Mouse (Mus musculus) heart, embryonic 12.5 days (tissue): ENCODE data around the gene Cobl. TPM values are rescaled to one million over a fixed set of nuclear protein-coding genes. Genes with fewer than 3 reads are reported as not detected.
A peak's percentile ranks its signal among the peaks of the same experiment; 100 is the strongest.

Source experiments
- ATAC-seq: fragments of 200-750 bp; cut with Nextera tagmentation; 2 replicates; pipeline ENCODE4 v1.8.0; 2017; ENCODE audit warnings: moderate TSS enrichment, moderate library complexity; ENCODE audit not compliant: insufficient number of reproducible peaks, low FRiP score
- H3K27ac ChIP-seq: fragments of 300-500 bp; sonication (generic); 2 replicates; pipeline ENCODE4 v1.5.1; 2016; ENCODE audit warnings: mild to moderate bottlenecking, moderate library complexity; ENCODE audit not compliant: poor library complexity, severe bottlenecking
- H3K27me3 ChIP-seq: fragments of 300-500 bp; sonication (generic); replicated peaks from 2 replicates; pipeline ENCODE4 v1.6.1; 2016; ENCODE audit warnings: mild to moderate bottlenecking, moderate library complexity
- H3K36me3 ChIP-seq: fragments of 300-500 bp; sonication (generic); 2 replicates; pipeline ENCODE4 v1.6.1; 2016; ENCODE audit warnings: mild to moderate bottlenecking, moderate library complexity
- H3K4me1 ChIP-seq: fragments of 300-500 bp; sonication (generic); replicated peaks from 2 replicates; pipeline ENCODE4 v1.6.1; 2016; ENCODE audit warnings: mild to moderate bottlenecking
- H3K4me2 ChIP-seq: fragments of 300-500 bp; sonication (generic); 2 replicates; pipeline ENCODE4 v1.6.1; 2016; ENCODE audit warnings: mild to moderate bottlenecking, moderate library complexity
- H3K4me3 ChIP-seq: fragments of 300-500 bp; sonication (generic); 2 replicates; pipeline ENCODE4 v1.5.1; 2016; ENCODE audit warnings: mild to moderate bottlenecking
- H3K9ac ChIP-seq: fragments of 300-500 bp; sonication (generic); 2 replicates; pipeline ENCODE4 v1.6.1; 2016; ENCODE audit warnings: mild to moderate bottlenecking, moderate library complexity
- H3K9me3 ChIP-seq: fragments of 300-500 bp; sonication (generic); replicated peaks from 2 replicates; pipeline ENCODE4 v1.6.1; 2016; ENCODE audit warnings: mild to moderate bottlenecking, moderate library complexity
- WGBS: fragments of 180-500 bp; shearing (Covaris S2); methylation state at CpG from one replicate; pipeline ENCODE4 v1.1.7; 2016; 5-methylcytosine and 5-hydroxymethylcytosine counted together
- polyA plus RNA-seq: library from polyadenylated mRNA; unstranded; fragments of >200 nt; fragmentation: Nextera tagmentation; extraction: Ambion mirVana; gene quantifications from 2 replicates; pipeline ENCODE4 v1.2.1, GENCODE M21; 2016

Gene Cobl
- polyA plus RNA-seq, 1 experiment from 2014 or later, result 39.4 TPM

DNA sequence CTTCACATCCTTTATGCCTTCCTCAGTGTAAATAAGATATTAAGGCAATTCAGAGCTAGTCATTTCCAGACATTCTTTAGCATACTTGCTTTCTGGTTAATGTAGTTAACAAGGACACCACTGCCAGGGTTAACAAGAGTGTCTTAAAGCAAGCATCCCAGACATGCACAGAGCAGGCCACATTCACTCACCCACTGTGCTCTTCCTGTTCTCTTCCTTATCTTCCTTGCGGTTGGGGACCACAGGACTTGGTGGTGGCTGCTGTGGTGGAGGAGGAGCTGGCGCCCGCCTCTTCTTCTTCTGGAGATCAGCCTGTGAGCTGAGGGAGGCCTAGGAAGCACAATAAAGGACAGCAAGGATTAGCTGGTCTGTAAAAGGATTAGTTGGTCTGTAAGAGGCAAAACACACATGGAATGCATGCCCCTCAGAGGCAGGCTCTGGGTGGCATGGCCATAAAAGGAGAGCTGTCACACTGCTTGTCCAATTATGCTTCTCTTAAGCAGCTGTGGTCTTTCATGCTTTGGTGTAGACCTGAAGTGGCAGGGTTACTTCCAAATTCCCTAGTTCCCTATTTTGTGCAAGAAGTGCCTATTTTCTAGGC lies 155.2 kb downstream of the Cobl start:
- Histone ChIP-seq H3K4me1 (peaks cover 11% of the 10 kb centered on the region), H3K4me2 (peak overlapping the region; percentile 57), H3K27me3 (no peaks in the 10 kb centered on the region), H3K9me3 (no peaks in the 10 kb centered on the region), H3K27ac (peak overlapping the region; percentile 88), H3K36me3 (no peaks in the 10 kb centered on the region), H3K9ac (peak overlapping the region; percentile 57; the same call in 1 of the 2 replicates), H3K4me3 (peak overlapping the region; percentile 28)
- WGBS, result 31% methylated on average over 3 of the region's 3 CpGs
- ATAC-seq, result no peak

DNA sequence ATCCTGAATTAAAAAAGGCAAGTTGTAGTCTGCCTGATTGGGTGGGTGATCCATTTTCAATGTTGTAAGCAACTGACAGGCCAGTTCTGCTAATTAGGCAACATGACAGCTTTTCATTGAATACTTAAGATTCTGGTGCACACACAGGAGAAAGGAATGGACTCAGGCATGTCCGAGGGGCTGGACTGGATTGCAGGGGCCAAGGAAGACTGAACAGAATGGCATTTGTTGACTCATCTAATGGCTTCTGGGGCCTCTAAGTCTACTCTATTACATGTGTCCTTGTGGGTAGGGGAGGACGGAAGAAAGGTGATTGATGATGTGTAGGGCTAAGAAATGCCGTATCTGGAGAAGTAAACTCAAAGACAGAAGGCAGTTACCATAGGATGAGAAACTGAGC lies 159.9 kb downstream of the Cobl start:
- WGBS, result 77% methylated on average over 3 of the region's 3 CpGs
- no peak for ATAC-seq

DNA sequence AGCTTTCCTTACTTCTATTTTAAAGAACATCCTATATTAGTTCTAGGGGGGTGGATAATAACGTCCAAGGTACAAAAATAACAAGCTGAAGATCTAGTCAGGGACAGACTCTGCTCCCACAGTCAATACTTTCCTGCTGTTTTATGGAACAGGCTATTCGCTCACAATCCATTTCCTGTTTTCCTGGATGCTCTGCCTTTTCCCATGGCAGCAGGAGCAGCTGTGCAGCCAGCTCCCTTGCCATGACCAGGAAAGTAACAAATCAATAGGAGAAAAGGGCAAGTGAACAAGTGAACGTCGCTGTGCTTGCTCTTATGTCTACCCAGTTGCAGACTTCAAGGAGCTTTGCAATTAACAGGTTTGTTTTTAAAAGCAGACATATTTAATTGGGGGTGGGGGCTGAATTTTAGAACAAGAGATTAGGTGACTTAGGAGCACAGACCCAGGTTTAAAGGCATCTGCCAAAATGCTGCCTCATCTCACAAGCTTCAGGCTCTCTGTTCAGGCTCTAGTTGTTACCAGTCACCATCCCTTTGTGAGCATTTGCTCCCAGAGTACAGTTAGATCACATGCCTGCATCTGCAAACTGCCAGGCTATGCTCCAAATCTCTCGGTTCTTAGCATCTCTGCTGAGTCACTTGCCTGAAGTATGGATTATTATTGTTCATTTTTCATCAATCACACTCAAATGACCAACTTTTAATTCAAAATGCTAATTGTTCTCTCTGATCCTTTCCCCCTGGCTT lies 164.9 kb downstream of the Cobl start:
- WGBS, result 55% methylated on average over 5 of the region's 5 CpGs
- no peak overlapping the region for H3K27ac ChIP-seq
- ATAC-seq, result no peak
- no peak overlapping the region for H3K4me2 ChIP-seq
- 0 out of 2 replicates have a peak, but pooled peaks cover 3% of the 10 kb centered on the region for H3K4me1 ChIP-seq
- no peaks in the 10 kb centered on the region for H3K36me3 ChIP-seq
- H3K9ac ChIP-seq, result no peak overlapping the region
- H3K4me3 ChIP-seq, result no peak overlapping the region
- 0 out of 2 replicates have a peak, but pooled peaks cover 3% of the 10 kb centered on the region for H3K27me3 ChIP-seq
- H3K9me3 ChIP-seq, result no peaks in the 10 kb centered on the region

More for the DNA sequence above, 159.9 kb downstream of the Cobl start:
- Histone ChIP-seq H3K9ac (no peak overlapping the region), H3K4me3 (no peak overlapping the region), H3K9me3 (no peaks in the 10 kb centered on the region), H3K4me2 (no peak overlapping the region), H3K27me3 (0 out of 2 replicates have a peak, but pooled peaks cover 3% of the 10 kb centered on the region), H3K36me3 (no peaks in the 10 kb centered on the region), H3K27ac (no peak overlapping the region), H3K4me1 (peaks cover 8% of the 10 kb centered on the region)

DNA sequence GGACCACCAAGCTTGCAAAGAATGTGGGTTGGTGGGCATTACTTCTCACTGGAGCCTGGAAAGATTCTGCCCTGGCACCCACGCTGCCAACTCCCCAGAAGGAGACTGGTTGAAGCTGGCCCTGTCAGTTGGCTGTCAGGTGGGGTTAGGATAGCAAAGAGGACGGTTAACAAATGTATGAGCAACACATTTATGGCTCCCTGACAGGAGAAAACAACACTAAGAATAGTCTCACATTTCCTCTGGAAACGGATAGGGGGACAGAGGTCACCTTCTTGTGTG lies 173.2 kb downstream of the Cobl start:
- ATAC-seq, result 0 out of 2 replicates have a peak, but pooled peaks have one; percentile 9
- Histone ChIP-seq H3K9me3 (no peaks in the 10 kb centered on the region), H3K27ac (no peak overlapping the region), H3K36me3 (no peaks in the 10 kb centered on the region), H3K9ac (no peak overlapping the region), H3K27me3 (0 out of 2 replicates have a peak, but pooled peaks cover 4% of the 10 kb centered on the region), H3K4me1 (peaks cover 14% of the 10 kb centered on the region), H3K4me3 (no peak overlapping the region), H3K4me2 (no peak overlapping the region)
- 29% methylated on average over 3 of the region's 3 CpGs for WGBS

DNA sequence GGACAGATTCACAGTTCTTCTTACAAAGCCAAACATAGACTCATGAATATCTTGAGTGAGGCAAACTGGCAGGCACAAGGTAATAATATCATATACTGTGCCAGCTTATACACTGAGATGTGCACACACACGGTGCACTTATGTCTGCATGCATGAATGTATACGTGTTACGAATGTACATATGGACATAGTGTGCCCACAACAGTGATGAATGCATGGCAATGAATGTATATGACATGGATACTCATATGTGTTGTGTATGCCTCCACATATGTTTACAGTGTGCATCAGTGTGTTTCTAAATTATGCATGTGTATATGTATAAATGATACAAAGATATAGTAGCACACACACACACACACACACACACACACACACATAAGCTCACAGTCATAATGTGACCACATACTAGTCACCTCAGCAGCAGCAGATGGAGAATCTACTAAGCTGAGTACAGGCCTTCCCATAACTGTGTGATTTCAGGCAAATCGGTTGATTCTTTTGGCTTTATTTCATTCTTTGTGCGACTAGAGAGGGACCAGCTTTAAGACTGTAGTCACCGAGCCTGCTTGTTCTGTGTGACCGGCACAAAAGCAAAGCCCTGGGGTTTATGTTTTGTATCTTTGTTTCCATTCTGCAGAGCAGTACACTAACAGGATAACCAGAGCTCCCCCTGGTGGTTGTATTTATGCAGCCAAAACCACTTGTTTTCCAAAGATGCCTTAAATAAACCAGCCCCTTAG lies 173.7 kb downstream of the Cobl start:
- ATAC-seq, result peak; percentile 74; the same call in 1 of the 2 replicates
- Histone ChIP-seq H3K27me3 (0 out of 2 replicates have a peak, but pooled peaks cover 4% of the 10 kb centered on the region), H3K9me3 (no peaks in the 10 kb centered on the region), H3K27ac (no peak overlapping the region), H3K9ac (no peak overlapping the region), H3K4me1 (peaks cover 17% of the 10 kb centered on the region), H3K4me3 (no peak overlapping the region), H3K36me3 (no peaks in the 10 kb centered on the region), H3K4me2 (no peak overlapping the region)
- WGBS, result 41% methylated on average over 7 of the region's 7 CpGs

DNA sequence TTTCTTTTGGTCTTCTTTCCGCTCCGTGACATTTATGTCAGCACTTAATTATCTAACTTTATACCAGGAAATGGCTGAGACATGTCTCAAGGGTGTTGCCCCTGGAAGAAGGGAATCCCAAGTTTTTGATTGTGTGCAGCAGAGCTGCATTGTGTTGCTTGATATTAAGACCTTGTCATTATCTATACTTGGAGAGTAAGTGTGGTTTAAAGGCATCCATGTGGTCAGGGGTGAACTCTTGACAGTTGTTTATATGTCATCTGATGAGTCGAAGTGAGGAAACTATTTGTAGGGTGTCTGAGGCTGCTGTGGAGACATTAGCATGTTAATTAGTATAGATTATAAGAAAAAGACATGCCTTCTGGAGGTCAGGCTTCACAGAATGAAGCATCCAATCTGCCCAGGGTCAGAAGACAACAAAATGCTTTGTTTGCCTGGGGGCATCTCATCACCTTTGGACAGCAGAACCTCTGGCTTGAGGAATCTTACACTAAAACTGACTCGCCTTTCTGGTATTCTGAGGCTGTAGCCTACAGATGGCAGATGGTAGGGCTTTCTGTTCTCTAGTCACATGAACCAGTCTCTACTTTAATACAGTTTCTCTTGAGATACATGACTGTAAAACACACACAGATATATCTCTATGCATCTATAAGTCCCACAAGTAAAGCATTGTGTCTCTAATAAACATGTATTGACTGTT lies 179.3 kb downstream of the Cobl start:
- Histone ChIP-seq H3K36me3 (no peaks in the 10 kb centered on the region), H3K4me2 (no peak overlapping the region), H3K4me1 (0 out of 2 replicates have a peak, but pooled peaks cover 2% of the 10 kb centered on the region), H3K9me3 (no peaks in the 10 kb centered on the region), H3K4me3 (no peak overlapping the region), H3K9ac (no peak overlapping the region), H3K27ac (no peak overlapping the region), H3K27me3 (0 out of 2 replicates have a peak, but pooled peaks cover 4% of the 10 kb centered on the region)
- 83% methylated on average over 4 of the region's 4 CpGs for WGBS
- no peak for ATAC-seq

DNA sequence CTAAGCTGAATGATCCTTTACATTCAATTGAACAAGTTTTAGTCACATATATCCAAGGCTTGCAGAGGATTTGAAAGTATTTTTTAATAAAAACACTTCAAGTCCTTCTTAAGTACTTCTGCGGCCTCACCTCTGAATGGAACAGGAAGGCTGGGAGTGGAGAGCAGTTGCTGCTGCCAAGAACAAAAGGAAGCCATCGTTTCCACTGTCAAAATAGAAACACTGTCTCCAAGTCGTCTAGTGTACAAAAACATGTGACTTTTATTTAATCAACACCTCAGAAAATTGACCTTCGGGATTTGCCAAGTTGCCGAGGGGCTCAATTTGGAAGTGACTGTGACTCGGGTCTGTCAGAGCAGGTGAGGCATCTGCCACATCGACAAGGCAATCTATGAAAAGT lies 184.0 kb downstream of the Cobl start:
- H3K9me3 ChIP-seq, result no peaks in the 10 kb centered on the region
- WGBS, result 52% methylated on average over 7 of the region's 7 CpGs
- H3K4me2 ChIP-seq, result no peak overlapping the region
- no peaks in the 10 kb centered on the region for H3K27me3 ChIP-seq
- H3K27ac ChIP-seq, result no peak overlapping the region
- H3K36me3 ChIP-seq, result no peaks in the 10 kb centered on the region
- H3K9ac ChIP-seq, result no peak overlapping the region
- no peaks in the 10 kb centered on the region for H3K4me1 ChIP-seq
- ATAC-seq, result no peak
- no peak overlapping the region for H3K4me3 ChIP-seq

DNA sequence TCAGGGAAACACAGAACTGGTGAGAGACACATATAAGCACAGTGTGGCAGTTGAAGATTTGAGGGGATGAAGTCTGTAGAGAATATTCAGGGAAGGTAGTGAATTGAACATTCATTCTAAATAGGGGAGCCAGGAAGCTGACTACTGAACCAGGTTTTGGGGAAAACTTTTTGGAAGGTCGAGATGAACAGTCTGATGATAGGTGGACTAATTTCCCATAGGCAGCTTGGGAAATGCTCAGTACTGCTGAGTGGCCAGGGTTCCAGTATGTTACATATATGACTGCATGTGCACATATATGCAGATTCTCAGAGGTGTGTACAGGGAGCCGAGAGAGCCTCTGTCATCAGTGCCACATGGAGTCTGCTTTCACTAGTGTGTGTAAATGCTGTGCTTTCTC lies 190.5 kb downstream of the Cobl start:
- H3K36me3 ChIP-seq, result no peaks in the 10 kb centered on the region
- no peak for ATAC-seq
- no peaks in the 10 kb centered on the region for H3K9me3 ChIP-seq
- 75% methylated on average over 2 of the region's 2 CpGs for WGBS
- no peaks in the 10 kb centered on the region for H3K4me1 ChIP-seq
- no peak overlapping the region for H3K27ac ChIP-seq
- no peak overlapping the region for H3K4me3 ChIP-seq
- no peak overlapping the region for H3K4me2 ChIP-seq
- H3K9ac ChIP-seq, result no peak overlapping the region
- no peaks in the 10 kb centered on the region for H3K27me3 ChIP-seq

DNA sequence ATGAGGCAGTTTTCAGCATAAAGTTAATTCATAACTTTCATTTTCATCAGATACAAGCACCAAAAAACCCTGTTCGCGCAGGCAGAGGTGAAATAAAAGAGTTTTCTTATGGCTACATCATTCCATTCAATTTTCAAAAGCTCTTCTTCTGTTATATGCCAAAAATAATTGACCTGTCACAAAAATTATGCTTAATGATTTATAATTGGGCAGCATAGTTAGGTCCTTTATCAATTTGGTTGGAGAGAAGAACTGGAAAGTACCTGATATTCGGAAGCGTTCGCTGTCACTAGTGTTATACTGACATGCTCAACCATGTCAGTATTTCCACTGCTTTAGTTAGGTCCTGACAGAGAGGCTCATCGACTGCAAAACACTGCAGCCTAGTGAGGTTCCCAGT lies 191.0 kb downstream of the Cobl start:
- no peak overlapping the region for H3K9ac ChIP-seq
- H3K36me3 ChIP-seq, result no peaks in the 10 kb centered on the region
- H3K27me3 ChIP-seq, result no peaks in the 10 kb centered on the region
- H3K4me2 ChIP-seq, result no peak overlapping the region
- H3K4me1 ChIP-seq, result no peaks in the 10 kb centered on the region
- H3K4me3 ChIP-seq, result no peak overlapping the region
- ATAC-seq, result no peak
- WGBS, result 85% methylated on average over 6 of the region's 6 CpGs
- no peaks in the 10 kb centered on the region for H3K9me3 ChIP-seq
- H3K27ac ChIP-seq, result no peak overlapping the region

DNA sequence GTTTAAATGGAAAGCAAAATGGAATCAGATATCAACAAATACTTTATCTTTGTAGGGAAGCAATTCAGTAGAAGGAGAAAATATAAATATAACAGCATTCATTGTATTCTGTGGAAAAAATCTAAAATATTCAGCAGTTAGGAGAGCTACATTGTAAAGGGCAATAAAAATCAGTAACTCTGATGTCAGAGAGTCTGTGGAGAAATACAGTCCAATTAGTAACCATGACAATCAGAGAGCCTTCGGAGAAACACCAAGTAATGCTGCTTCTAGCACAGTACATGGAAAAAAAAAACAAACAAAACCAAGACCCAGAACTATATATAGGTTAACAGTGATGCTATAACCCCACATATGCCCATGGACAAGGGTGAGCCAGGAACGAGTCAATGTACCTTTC lies 206.3 kb downstream of the Cobl start:
- Histone ChIP-seq H3K4me1 (peaks cover 10% of the 10 kb centered on the region), H3K36me3 (no peaks in the 10 kb centered on the region), H3K27me3 (no peaks in the 10 kb centered on the region), H3K4me2 (no peak overlapping the region), H3K9me3 (no peaks in the 10 kb centered on the region), H3K9ac (no peak overlapping the region), H3K27ac (no peak overlapping the region), H3K4me3 (no peak overlapping the region)
- WGBS, result 65% methylated on average over 2 of the region's 2 CpGs
- no peak for ATAC-seq
